Mouse (Mus musculus) kidney, embryonic 16.5 days (tissue): ENCODE data around the gene Snx30. TPM values are rescaled to one million over a fixed set of nuclear protein-coding genes. Genes with fewer than 3 reads are reported as not detected.
A peak's percentile ranks its signal among the peaks of the same experiment; 100 is the strongest.

Source experiments
- ATAC-seq: fragments of 200-750 bp; cut with Nextera tagmentation; 2 replicates; pipeline ENCODE4 v1.8.0; 2017; ENCODE audit warnings: moderate TSS enrichment; ENCODE audit not compliant: low FRiP score, low TSS enrichment
- H3K27ac ChIP-seq: fragments of 300-500 bp; sonication (generic); 2 replicates; pipeline ENCODE4 v1.5.1; 2014; ENCODE audit warnings: low read length
- H3K27me3 ChIP-seq: fragments of 300-500 bp; sonication (generic); 2 replicates; pipeline ENCODE4 v1.6.1; 2014; ENCODE audit warnings: low read length, control low read depth, mixed read lengths; ENCODE audit not compliant: insufficient read depth
- H3K36me3 ChIP-seq: fragments of 300-500 bp; sonication (generic); 2 replicates; pipeline ENCODE4 v1.6.1; 2014; ENCODE audit warnings: low read length, control low read depth, mixed read lengths; ENCODE audit not compliant: insufficient read depth
- H3K4me1 ChIP-seq: fragments of 300-500 bp; sonication (generic); 2 replicates; pipeline ENCODE4 v1.6.1; 2014; ENCODE audit warnings: low read length, control low read depth, mixed read lengths; ENCODE audit not compliant: insufficient read depth
- H3K4me2 ChIP-seq: fragments of 300-500 bp; sonication (generic); replicated peaks from 2 replicates; pipeline ENCODE4 v1.6.1; 2014; ENCODE audit warnings: low read depth, low read length
- H3K4me3 ChIP-seq: fragments of 300-500 bp; sonication (generic); 2 replicates; pipeline ENCODE4 v1.5.1; 2014; ENCODE audit warnings: mild to moderate bottlenecking, low read length
- H3K9ac ChIP-seq: fragments of 300-500 bp; sonication (generic); replicated peaks from 2 replicates; pipeline ENCODE4 v1.6.1; 2014; ENCODE audit warnings: low read length
- H3K9me3 ChIP-seq: fragments of 300-500 bp; sonication (generic); 2 replicates; pipeline ENCODE4 v1.6.1; 2016; ENCODE audit warnings: low read length, control low read depth
- WGBS: fragments of 180-500 bp; shearing (Covaris S2); extraction: QIAGEN DNeasy Blood & Tissue Kit; methylation state at CpG from one replicate; pipeline ENCODE4 v1.1.7; 2014; 5-methylcytosine and 5-hydroxymethylcytosine counted together
- polyA plus RNA-seq: library from polyadenylated mRNA; unstranded; fragments of >200 nt; fragmentation: Nextera tagmentation; extraction: Ambion mirVana; gene quantifications from 2 replicates; pipeline ENCODE4 v1.2.1, GENCODE M21; 2015

Gene Snx30
- polyA plus RNA-seq, 1 experiment from 2014 or later = 6.6 TPM

GRCm38 (mm10) chr4:59837659-59838058 is 32.0 kb downstream of the Snx30 start:
- Histone ChIP-seq H3K4me3 (no peak overlapping the region), H3K4me1 (no peaks in the 10 kb centered on the region), H3K36me3 (no peaks in the 10 kb centered on the region), H3K4me2 (no peak overlapping the region), H3K9ac (no peak overlapping the region), H3K27ac (peak overlapping the region; percentile 41; the same call in 1 of the 2 replicates), H3K9me3 (no peaks in the 10 kb centered on the region), H3K27me3 (no peaks in the 10 kb centered on the region)
- ATAC-seq = no peak
- 73% methylated on average over 7 of the region's 7 CpGs for WGBS

DNA sequence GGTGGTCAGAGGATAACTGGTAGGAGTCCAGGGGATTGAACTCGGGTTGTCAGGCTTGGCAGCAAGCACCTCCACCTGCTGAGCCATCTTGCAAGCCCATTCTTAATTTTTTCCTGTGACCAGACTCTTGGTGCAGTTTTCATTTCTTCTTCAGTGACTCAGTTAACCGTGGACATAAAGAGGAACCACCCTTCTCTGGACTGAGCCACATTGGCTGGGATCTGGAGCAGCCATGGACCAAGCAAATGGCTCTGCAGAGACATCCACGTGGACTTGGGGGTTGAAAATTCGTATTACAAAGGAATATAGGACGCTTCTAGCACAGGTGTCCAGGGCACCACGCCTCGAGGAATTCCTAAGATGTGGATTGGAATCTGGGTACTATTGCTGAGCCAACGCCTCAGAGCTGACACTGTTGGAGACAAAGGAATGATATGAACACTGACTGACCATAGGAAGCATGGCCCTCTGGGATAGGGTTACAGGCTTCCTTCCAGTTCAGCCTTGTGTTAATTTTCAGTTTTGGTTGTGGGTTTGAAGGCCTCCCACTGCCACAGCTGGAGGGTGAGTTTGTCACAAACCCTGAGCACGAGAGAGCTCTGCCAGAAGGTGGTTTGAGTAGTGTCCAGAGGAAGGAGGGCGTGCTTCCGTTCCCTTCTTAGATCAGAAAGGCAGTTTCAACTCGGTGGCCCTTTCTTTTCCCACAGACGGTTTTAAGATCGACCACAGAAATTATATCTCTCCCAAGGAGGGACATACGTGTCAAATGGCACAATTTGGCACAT is 39.0 kb downstream of the Snx30 start:
- H3K9me3 ChIP-seq = no peaks in the 10 kb centered on the region
- 55% methylated on average over 15 of the region's 15 CpGs for WGBS
- peaks cover 15% of the 10 kb centered on the region for H3K4me1 ChIP-seq
- no peak overlapping the region for H3K9ac ChIP-seq
- H3K36me3 ChIP-seq = no peaks in the 10 kb centered on the region
- H3K4me2 ChIP-seq = no peak overlapping the region
- H3K27ac ChIP-seq = peak overlapping the region; percentile 35; the same call in 1 of the 2 replicates
- ATAC-seq = peak; percentile 55; the same call in 1 of the 2 replicates
- H3K4me3 ChIP-seq = no peak overlapping the region
- H3K27me3 ChIP-seq = no peaks in the 10 kb centered on the region

DNA sequence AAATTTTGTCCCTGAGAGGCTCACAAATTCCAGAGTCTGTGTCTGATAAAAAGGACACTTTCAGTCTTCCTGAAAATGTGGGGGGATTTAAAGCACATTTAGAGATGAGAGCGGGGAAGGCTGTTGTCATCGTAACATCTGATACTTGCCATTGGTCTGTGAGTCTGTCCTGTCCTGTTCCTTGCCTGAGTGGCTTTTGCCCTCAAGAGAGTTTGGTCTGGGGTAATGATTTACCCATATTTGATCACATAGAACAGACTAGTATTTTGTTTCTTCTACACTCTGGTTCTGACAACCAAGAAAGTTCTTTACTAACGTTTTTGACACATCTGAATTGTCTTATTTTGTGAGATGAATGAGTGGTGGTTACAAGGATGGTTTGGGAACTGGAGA is 39.6 kb downstream of the Snx30 start:
- 0 out of 2 replicates have a peak overlapping the region, but pooled peaks have one; percentile 35 for H3K27ac ChIP-seq
- WGBS = 52% methylated on average over 3 of the region's 3 CpGs

GRCm38 (mm10) chr4:59847447-59847846 is 41.8 kb downstream of the Snx30 start:
- Histone ChIP-seq H3K4me1 (peaks cover 15% of the 10 kb centered on the region), H3K27ac (no peak overlapping the region), H3K9ac (no peak overlapping the region), H3K36me3 (no peaks in the 10 kb centered on the region), H3K9me3 (0 out of 2 replicates have a peak, but pooled peaks cover 7% of the 10 kb centered on the region), H3K4me3 (no peak overlapping the region), H3K27me3 (no peaks in the 10 kb centered on the region), H3K4me2 (no peak overlapping the region)
- no peak for ATAC-seq
- 85% methylated on average over 5 of the region's 5 CpGs for WGBS

More for the DNA sequence above, 39.6 kb downstream of the Snx30 start:
- Histone ChIP-seq H3K27me3 (no peaks in the 10 kb centered on the region), H3K4me2 (no peak overlapping the region), H3K4me1 (peaks cover 15% of the 10 kb centered on the region), H3K9me3 (no peaks in the 10 kb centered on the region), H3K36me3 (no peaks in the 10 kb centered on the region), H3K4me3 (no peak overlapping the region), H3K9ac (no peak overlapping the region)
- ATAC-seq = peak; percentile 59; the same call in 1 of the 2 replicates

DNA sequence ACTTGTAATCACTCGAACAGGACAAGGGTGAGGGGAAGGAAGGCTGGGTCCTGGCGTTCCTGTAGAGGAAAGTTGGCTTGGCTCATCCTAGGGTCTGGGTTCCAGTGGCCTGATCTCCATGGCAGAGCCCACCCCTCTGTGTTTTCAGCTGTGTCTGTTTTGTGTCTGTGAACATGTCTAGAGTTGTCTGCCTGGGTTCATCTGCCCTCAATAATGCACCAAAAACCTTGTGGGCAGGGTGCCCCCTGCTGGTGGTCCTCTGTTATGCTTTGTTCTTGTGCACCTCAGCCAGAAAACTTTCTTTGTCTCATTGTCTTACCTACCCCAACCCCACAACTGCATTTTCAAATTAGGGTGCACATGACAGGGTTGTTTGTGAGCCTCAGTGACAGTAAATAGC is 44.5 kb downstream of the Snx30 start:
- WGBS = 84% methylated on average over 2 of the region's 2 CpGs
- H3K27me3 ChIP-seq = no peaks in the 10 kb centered on the region
- 0 out of 2 replicates have a peak, but pooled peaks cover 7% of the 10 kb centered on the region for H3K9me3 ChIP-seq
- peaks cover 5% of the 10 kb centered on the region for H3K4me1 ChIP-seq
- H3K36me3 ChIP-seq = no peaks in the 10 kb centered on the region
- no peak overlapping the region for H3K27ac ChIP-seq
- ATAC-seq = peak; percentile 47; the same call in 1 of the 2 replicates
- H3K9ac ChIP-seq = no peak overlapping the region
- H3K4me2 ChIP-seq = no peak overlapping the region
- no peak overlapping the region for H3K4me3 ChIP-seq

DNA sequence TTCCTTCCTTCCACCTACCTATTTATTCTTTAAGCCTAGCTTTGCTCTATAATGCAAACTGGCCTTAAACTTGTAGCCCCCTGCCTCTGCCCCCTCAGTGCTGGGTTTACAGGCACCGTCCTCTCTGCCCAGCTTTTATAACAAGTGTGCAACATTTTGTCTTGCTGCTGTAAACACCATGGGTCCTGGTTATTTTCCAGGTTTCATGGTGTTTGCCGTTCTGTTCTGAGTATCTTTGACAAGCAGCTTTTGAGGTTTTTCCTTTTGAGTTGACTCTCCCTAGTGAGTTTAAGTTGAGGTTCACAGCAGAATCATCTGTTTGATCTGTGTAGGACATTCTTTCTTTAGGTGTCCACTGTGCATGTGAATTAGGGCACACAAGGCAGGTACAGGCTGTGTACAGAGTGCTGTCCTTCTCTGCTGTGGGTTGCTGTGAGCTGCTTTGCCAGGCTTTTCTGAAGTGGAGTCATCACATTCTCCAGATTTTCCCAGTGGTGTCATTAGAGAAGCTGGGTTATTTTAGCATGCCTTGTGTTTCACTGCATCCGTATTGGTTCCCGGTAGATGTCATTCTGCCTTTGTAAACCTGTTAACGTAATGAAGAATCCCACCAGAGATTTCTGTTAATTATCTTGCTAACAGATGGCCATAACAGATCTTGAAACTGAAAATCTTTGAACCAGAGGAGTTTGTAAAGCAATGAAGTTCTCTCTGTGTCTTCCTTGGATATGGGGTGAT is 45.4 kb downstream of the Snx30 start:
- Histone ChIP-seq H3K36me3 (no peaks in the 10 kb centered on the region), H3K4me1 (no peaks in the 10 kb centered on the region), H3K27ac (no peak overlapping the region), H3K27me3 (no peaks in the 10 kb centered on the region), H3K9me3 (0 out of 2 replicates have a peak, but pooled peaks cover 7% of the 10 kb centered on the region), H3K4me2 (no peak overlapping the region), H3K9ac (no peak overlapping the region), H3K4me3 (no peak overlapping the region)
- ATAC-seq = no peak
- WGBS = 90% methylated on average over 5 of the region's 5 CpGs

- Histone ChIP-seq H3K36me3 (no peaks in the 10 kb centered on the region; the same call in 1 of the 2 replicates), H3K27ac (no peak overlapping the region), H3K4me1 (no peaks in the 10 kb centered on the region), H3K27me3 (no peaks in the 10 kb centered on the region), H3K9me3 (0 out of 2 replicates have a peak, but pooled peaks cover 7% of the 10 kb centered on the region), H3K9ac (no peak overlapping the region), H3K4me2 (no peak overlapping the region), H3K4me3 (no peak overlapping the region)
- WGBS = 85% methylated on average over 7 of the region's 7 CpGs
- no peak; the same call in 1 of the 2 replicates for ATAC-seq
Measured at GRCm38 (mm10) chr4:59853155-59853554, 47.5 kb downstream of the Snx30 start.

- Histone ChIP-seq H3K9ac (no peak overlapping the region), H3K4me1 (peaks cover 7% of the 10 kb centered on the region; the same call in 1 of the 2 replicates), H3K9me3 (no peaks in the 10 kb centered on the region), H3K4me2 (no peak overlapping the region), H3K4me3 (no peak overlapping the region), H3K36me3 (no peaks in the 10 kb centered on the region; the same call in 1 of the 2 replicates), H3K27me3 (no peaks in the 10 kb centered on the region), H3K27ac (peak overlapping the region; percentile 43)
- WGBS = 53% methylated on average over 16 of the region's 16 CpGs
- peak; percentile 87 for ATAC-seq
Measured at GRCm38 (mm10) chr4:59859693-59860425, 54.2 kb downstream of the Snx30 start.

GRCm38 (mm10) chr4:59860431-59860830 is 54.8 kb downstream of the Snx30 start:
- Histone ChIP-seq H3K36me3 (no peaks in the 10 kb centered on the region; the same call in 1 of the 2 replicates), H3K27me3 (no peaks in the 10 kb centered on the region), H3K9me3 (no peaks in the 10 kb centered on the region), H3K4me1 (peaks cover 7% of the 10 kb centered on the region; the same call in 1 of the 2 replicates), H3K4me2 (no peak overlapping the region), H3K27ac (peak overlapping the region; percentile 43), H3K4me3 (no peak overlapping the region), H3K9ac (no peak overlapping the region)
- ATAC-seq = peak; percentile 35; the same call in 1 of the 2 replicates
- 65% methylated on average over 2 of the region's 2 CpGs for WGBS
